Mouse (Mus musculus) lung, postnatal 0 days (tissue): ENCODE results near the gene Cdkn2aipnl.

Source experiments
- CTCF ChIP-seq: IDR thresholded peaks from 2 replicates; pipeline ENCODE4 v1.5.1; 2016; ENCODE audit warnings: antibody characterized with exemption, mild to moderate bottlenecking
- EP300 ChIP-seq: IDR thresholded peaks from 2 replicates; pipeline ENCODE4 v1.6.1; 2016; ENCODE audit warnings: antibody characterized with exemption, mild to moderate bottlenecking, control low read depth

- no peak for TF ChIP-seq CTCF
- TF ChIP-seq EP300: no peak
Observed at GRCm38 (mm10) chr11:51971644-51972043, 4.2 kb downstream of the Cdkn2aipnl start.
